Mouse (Mus musculus): ENCODE results near the gene Ddah1. TPM values are rescaled to one million over a fixed set of nuclear protein-coding genes. Genes with fewer than 3 reads are reported as not detected.
"Not testable (repeated sequence)": the region's sequence is repeated elsewhere in the genome, so short reads cannot be mapped to it uniquely, and the experiment has no call there.

Gene Ddah1
- polyA plus RNA-seq, 1 experiment from 2014 or later: 42.4 TPM

DNA sequence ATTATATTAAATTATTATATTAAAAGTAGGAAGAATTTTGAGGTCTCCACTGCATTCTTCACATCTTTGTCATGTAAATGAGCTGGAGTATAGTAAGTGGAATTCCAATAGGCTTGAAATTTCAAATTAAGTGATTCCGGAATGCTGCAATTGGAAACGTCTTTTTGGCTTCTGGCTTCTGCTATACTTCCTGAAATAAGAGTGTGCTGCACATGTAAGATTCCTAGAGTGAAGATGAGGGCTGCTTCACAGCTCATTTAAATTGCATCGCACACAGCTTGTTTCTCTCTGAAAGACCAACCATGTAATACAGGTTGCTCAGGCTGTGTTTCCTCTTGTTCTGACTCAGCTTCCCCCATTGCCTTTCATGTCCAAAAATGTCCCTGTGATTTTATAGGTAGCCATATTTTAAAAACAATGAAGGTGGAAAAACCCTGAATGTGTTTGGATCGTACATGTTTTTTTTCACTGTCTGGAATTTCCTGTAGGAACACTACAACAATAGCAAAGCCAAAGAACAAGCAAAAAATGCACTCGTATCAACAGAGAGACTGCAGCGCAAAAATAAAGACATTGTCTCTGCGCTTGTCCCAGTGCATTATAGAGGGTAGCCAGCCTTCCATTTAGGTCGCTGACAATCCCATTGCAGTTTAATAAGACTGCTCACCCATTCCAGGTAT lies 105.7 kb downstream of the Ddah1 start:
- WGBS (ENCODE audit: insufficient replicate concordance): 70% methylated on average over 8 of the region's 8 CpGs
- 0 out of 2 replicates have a peak overlapping the region, but pooled peaks have one; percentile 24 for H3K27ac ChIP-seq (ENCODE audit: low read depth, low read length)
- H3K4me2 ChIP-seq: no peak overlapping the region
- H3K4me3 ChIP-seq (ENCODE audit: low read depth, low read length): no peak overlapping the region
- no peaks in the 10 kb centered on the region for H3K27me3 ChIP-seq (ENCODE audit: control insufficient read depth, insufficient read depth, low read length)
- ATAC-seq (replicated peaks; ENCODE audit: insufficient number of reproducible peaks, low FRiP score, low TSS enrichment): no peak
- no peaks in the 10 kb centered on the region for H3K9me3 ChIP-seq (replicated peaks; ENCODE audit: control insufficient read depth, low read length)
- no peak overlapping the region for H3K9ac ChIP-seq (ENCODE audit: low read depth, low read length)
- H3K4me1 ChIP-seq (ENCODE audit: control insufficient read depth, insufficient read depth, low read length): 0 out of 2 replicates have a peak, but pooled peaks cover 3% of the 10 kb centered on the region
- no peaks in the 10 kb centered on the region for H3K36me3 ChIP-seq (ENCODE audit: control insufficient read depth, insufficient read depth, low read length)

DNA sequence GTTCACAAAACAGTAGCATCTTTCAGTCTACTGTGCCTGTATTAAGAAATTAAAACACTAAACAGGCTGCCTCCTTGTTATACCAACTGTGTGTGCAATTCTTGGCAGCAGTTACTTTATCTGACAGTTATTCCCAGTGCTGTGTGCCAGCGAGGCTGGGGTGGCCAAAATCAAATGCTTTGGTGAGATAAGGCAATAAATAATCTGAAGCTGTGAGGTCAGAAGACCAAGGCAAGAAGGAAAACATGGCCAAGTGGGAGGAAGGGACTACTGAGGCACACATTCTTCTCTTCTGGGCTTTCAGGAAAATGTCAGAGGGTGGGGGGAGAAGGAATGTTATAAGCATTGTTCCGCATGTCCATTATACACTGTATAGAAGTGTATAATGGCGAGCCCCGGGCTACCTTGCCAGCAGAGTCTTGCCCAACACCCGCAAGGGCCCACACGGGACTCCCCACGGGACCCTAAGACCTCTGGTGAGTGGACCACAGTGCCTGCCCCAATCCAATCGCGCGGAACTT lies 106.3 kb downstream of the Ddah1 start:
- 83% methylated on average over 7 of the region's 10 CpGs for WGBS (ENCODE audit: insufficient replicate concordance)
- no peak for ATAC-seq (replicated peaks; ENCODE audit: insufficient number of reproducible peaks, low FRiP score, low TSS enrichment)
- Histone ChIP-seq H3K36me3 (ENCODE audit: control insufficient read depth, insufficient read depth, low read length) (no peaks in the 10 kb centered on the region), H3K4me1 (ENCODE audit: control insufficient read depth, insufficient read depth, low read length) (0 out of 2 replicates have a peak, but pooled peaks cover 3% of the 10 kb centered on the region), H3K4me2 (no peak overlapping the region), H3K27me3 (ENCODE audit: control insufficient read depth, insufficient read depth, low read length) (no peaks in the 10 kb centered on the region), H3K4me3 (ENCODE audit: low read depth, low read length) (no peak overlapping the region), H3K9me3 (replicated peaks; ENCODE audit: control insufficient read depth, low read length) (no peaks in the 10 kb centered on the region), H3K9ac (ENCODE audit: low read depth, low read length) (no peak overlapping the region), H3K27ac (ENCODE audit: low read depth, low read length) (no peak overlapping the region)

DNA sequence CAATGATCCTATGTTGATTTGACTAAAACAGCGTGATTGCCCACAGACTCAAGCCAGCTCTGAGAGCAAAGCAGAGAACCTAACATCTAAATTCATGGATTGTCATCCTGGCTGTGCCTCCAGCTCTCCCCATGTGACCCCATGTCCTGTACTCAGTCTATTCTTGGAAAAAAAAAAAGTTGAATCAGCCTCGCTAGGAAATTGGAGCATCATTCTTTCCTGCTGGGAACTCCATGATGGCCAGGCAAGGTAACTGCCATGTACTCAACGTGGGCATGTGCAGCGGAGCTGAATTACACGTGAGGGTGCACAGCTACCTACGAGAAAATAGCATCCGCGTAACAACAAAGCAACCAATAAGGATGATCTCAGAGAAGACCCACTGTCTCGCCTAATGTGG lies 114.2 kb downstream of the Ddah1 start:
- no peak overlapping the region for H3K9ac ChIP-seq (ENCODE audit: low read depth, low read length)
- 87% methylated on average over 9 of the region's 9 CpGs for WGBS (ENCODE audit: insufficient replicate concordance)
- H3K4me2 ChIP-seq: no peak overlapping the region
- no peaks in the 10 kb centered on the region for H3K9me3 ChIP-seq (replicated peaks; ENCODE audit: control insufficient read depth, low read length)
- H3K4me1 ChIP-seq (ENCODE audit: control insufficient read depth, insufficient read depth, low read length): no peaks in the 10 kb centered on the region
- H3K27ac ChIP-seq (ENCODE audit: low read depth, low read length): no peak overlapping the region
- no peaks in the 10 kb centered on the region for H3K36me3 ChIP-seq (ENCODE audit: control insufficient read depth, insufficient read depth, low read length)
- ATAC-seq (replicated peaks; ENCODE audit: insufficient number of reproducible peaks, low FRiP score, low TSS enrichment): no peak
- no peaks in the 10 kb centered on the region for H3K27me3 ChIP-seq (ENCODE audit: control insufficient read depth, insufficient read depth, low read length)
- no peak overlapping the region for H3K4me3 ChIP-seq (ENCODE audit: low read depth, low read length)

DNA sequence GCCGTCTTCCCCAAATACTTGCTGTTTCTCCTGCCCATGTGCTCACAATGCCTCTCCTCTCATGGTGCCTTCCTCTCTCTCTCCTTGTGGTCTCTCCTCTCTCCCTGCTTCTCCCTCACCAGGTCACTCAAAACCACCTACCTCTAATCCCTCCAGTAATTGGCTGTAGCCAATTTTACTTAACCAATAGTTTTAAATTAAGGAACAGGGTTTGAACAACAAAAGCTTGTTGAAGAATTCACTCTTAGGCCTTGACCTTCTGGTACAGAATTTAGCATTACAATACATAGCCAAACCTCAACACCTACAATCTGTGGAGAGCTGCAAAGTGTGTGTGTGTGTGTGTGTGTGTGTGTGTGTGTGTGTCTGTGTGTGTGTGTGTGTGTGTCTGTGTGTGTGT lies 114.8 kb downstream of the Ddah1 start:
- 76% methylated on average over 1 of the region's 1 CpGs for WGBS (ENCODE audit: insufficient replicate concordance)
- no peak for ATAC-seq (replicated peaks; ENCODE audit: insufficient number of reproducible peaks, low FRiP score, low TSS enrichment)
- no peak overlapping the region for H3K4me3 ChIP-seq (ENCODE audit: low read depth, low read length)

DNA sequence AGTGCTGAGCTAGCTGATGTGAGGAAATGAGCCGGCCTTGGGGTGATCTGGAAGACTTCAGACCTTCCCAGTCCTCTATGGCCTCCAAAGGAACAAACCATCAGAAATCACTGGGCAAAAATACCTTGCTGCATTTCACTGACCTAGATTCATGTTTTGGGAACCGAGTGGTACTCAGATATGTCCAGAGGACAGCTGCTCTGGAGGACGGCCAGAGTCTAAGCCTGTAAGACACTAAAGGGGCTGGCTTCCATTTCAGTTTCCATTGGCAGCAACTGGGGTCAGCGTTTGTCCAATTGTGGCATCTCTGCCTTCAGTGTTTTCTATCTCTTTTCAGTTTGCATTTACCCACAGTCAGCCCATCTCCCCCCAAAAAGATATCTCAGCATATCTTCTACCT lies 115.7 kb downstream of the Ddah1 start:
- Histone ChIP-seq H3K27me3 (ENCODE audit: control insufficient read depth, insufficient read depth, low read length) (no peaks in the 10 kb centered on the region), H3K9me3 (replicated peaks; ENCODE audit: control insufficient read depth, low read length) (no peaks in the 10 kb centered on the region), H3K4me1 (ENCODE audit: control insufficient read depth, insufficient read depth, low read length) (no peaks in the 10 kb centered on the region), H3K27ac (ENCODE audit: low read depth, low read length) (no peak overlapping the region), H3K36me3 (ENCODE audit: control insufficient read depth, insufficient read depth, low read length) (no peaks in the 10 kb centered on the region), H3K4me2 (no peak overlapping the region), H3K9ac (ENCODE audit: low read depth, low read length) (no peak overlapping the region), H3K4me3 (ENCODE audit: low read depth, low read length) (no peak overlapping the region)
- no peak for ATAC-seq (replicated peaks; ENCODE audit: insufficient number of reproducible peaks, low FRiP score, low TSS enrichment)
- 72% methylated on average over 4 of the region's 4 CpGs for WGBS (ENCODE audit: insufficient replicate concordance)

More for the DNA sequence above, 114.8 kb downstream of the Ddah1 start:
- Histone ChIP-seq H3K9me3 (replicated peaks; ENCODE audit: control insufficient read depth, low read length) (no peaks in the 10 kb centered on the region), H3K4me2 (no peak overlapping the region), H3K36me3 (ENCODE audit: control insufficient read depth, insufficient read depth, low read length) (no peaks in the 10 kb centered on the region), H3K27ac (ENCODE audit: low read depth, low read length) (no peak overlapping the region), H3K27me3 (ENCODE audit: control insufficient read depth, insufficient read depth, low read length) (no peaks in the 10 kb centered on the region), H3K4me1 (ENCODE audit: control insufficient read depth, insufficient read depth, low read length) (no peaks in the 10 kb centered on the region), H3K9ac (ENCODE audit: low read depth, low read length) (no peak overlapping the region)

DNA sequence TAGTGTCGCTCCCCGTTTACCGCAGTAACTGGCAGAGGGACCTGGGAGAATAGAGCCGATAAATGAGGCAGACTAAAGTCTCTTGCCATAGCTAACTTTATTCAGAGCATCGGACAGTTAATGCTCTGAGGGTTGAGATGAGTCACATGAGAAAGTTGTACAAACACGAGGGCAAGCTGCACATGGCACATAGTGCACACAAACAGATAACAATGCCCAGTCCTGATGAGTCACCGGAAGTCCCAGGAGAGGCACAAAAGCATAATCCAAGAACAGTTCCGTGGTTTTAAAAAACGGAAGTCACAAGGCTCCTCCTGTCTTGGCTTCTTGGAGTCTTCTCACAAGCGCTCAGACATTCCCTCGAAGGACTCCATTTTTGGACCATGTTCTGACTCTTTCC lies 117.6 kb downstream of the Ddah1 start:
- 76% methylated on average over 11 of the region's 11 CpGs for WGBS (ENCODE audit: insufficient replicate concordance)

DNA sequence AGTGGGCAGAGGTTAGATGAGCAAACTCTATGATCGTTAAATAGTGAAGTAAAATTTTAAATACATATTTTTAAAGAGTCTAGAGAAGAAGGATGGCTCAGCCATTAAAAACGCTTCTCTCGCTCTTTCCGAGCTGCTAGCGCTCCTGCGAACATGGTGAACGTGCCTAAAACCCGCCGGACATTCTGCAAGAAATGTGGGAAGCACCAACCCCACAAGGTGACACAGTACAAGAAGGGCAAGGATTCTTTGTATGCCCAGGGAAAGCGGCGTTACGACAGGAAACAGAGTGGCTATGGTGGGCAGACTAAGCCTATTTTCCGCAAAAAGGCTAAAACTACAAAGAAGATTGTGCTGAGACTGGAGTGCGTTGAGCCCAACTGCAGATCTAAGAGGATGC lies 120.4 kb downstream of the Ddah1 start:
- not testable (repeated sequence) for H3K4me3 ChIP-seq (ENCODE audit: low read depth, low read length); H3K36me3 ChIP-seq (ENCODE audit: control insufficient read depth, insufficient read depth, low read length); H3K9me3 ChIP-seq (replicated peaks; ENCODE audit: control insufficient read depth, low read length); ATAC-seq (replicated peaks; ENCODE audit: insufficient number of reproducible peaks, low FRiP score, low TSS enrichment); H3K27me3 ChIP-seq (ENCODE audit: control insufficient read depth, insufficient read depth, low read length); H3K27ac ChIP-seq (ENCODE audit: low read depth, low read length); H3K4me2 ChIP-seq; H3K4me1 ChIP-seq (ENCODE audit: control insufficient read depth, insufficient read depth, low read length); H3K9ac ChIP-seq (ENCODE audit: low read depth, low read length)
- whole genome bisulfite sequencing (ENCODE audit: insufficient replicate concordance): 87% methylated on average over 13 of the region's 14 CpGs

More for the DNA sequence above, 117.6 kb downstream of the Ddah1 start:
- H3K4me3 ChIP-seq (ENCODE audit: low read depth, low read length): no peak overlapping the region
- H3K27me3 ChIP-seq (ENCODE audit: control insufficient read depth, insufficient read depth, low read length): no peaks in the 10 kb centered on the region
- no peaks in the 10 kb centered on the region for H3K4me1 ChIP-seq (ENCODE audit: control insufficient read depth, insufficient read depth, low read length)
- no peak for ATAC-seq (replicated peaks; ENCODE audit: insufficient number of reproducible peaks, low FRiP score, low TSS enrichment)
- H3K4me2 ChIP-seq: no peak overlapping the region
- H3K27ac ChIP-seq (ENCODE audit: low read depth, low read length): no peak overlapping the region
- H3K9ac ChIP-seq (ENCODE audit: low read depth, low read length): no peak overlapping the region
- H3K9me3 ChIP-seq (replicated peaks; ENCODE audit: control insufficient read depth, low read length): no peaks in the 10 kb centered on the region
- H3K36me3 ChIP-seq (ENCODE audit: control insufficient read depth, insufficient read depth, low read length): no peaks in the 10 kb centered on the region

DNA sequence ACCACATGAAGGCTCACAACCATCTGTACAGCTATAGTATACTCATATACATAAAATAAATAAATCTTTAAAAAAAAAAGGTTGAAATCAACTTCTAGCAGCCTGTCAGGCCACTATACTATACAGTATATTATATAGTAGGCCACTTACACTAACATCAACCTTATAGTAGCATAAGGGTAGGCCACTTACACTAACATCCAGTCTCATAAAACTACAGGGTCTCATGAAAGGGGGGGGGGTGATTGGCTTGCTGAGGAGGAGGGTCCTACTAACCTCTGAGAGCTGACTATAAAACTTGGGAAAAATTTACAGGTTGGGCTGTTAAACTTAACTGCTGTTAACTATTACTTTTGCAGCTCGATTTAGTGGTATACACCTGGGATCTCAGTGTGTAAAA lies 121.9 kb downstream of the Ddah1 start:
- Histone ChIP-seq H3K36me3 (ENCODE audit: control insufficient read depth, insufficient read depth, low read length) (no peaks in the 10 kb centered on the region), H3K4me2 (no peak overlapping the region), H3K4me3 (ENCODE audit: low read depth, low read length) (no peak overlapping the region), H3K27me3 (ENCODE audit: control insufficient read depth, insufficient read depth, low read length) (no peaks in the 10 kb centered on the region), H3K9me3 (replicated peaks; ENCODE audit: control insufficient read depth, low read length) (no peaks in the 10 kb centered on the region), H3K9ac (ENCODE audit: low read depth, low read length) (no peak overlapping the region), H3K4me1 (ENCODE audit: control insufficient read depth, insufficient read depth, low read length) (peaks cover 2% of the 10 kb centered on the region), H3K27ac (ENCODE audit: low read depth, low read length) (no peak overlapping the region)
- WGBS (ENCODE audit: insufficient replicate concordance): 90% methylated on average over 1 of the region's 1 CpGs
- no peak for ATAC-seq (replicated peaks; ENCODE audit: insufficient number of reproducible peaks, low FRiP score, low TSS enrichment)

Measured in heart, embryonic 11.5 days (tissue).